Mouse (Mus musculus) monocyte, adult 2 months (primary cell): ENCODE data around the gene Zwilch.
"Not testable (repeated sequence)": the region's sequence is repeated elsewhere in the genome, so short reads cannot be mapped to it uniquely, and the experiment has no call there.

ENCODE experiments used
- DNase-seq, 2 experiments: peaks; one replicate each; pipeline ENCODE4 v3.0.0; 2022; ENCODE audit warnings: low spot score in 2 of 2, low read depth in 1 of 2

The Zwilch gene

DNA sequence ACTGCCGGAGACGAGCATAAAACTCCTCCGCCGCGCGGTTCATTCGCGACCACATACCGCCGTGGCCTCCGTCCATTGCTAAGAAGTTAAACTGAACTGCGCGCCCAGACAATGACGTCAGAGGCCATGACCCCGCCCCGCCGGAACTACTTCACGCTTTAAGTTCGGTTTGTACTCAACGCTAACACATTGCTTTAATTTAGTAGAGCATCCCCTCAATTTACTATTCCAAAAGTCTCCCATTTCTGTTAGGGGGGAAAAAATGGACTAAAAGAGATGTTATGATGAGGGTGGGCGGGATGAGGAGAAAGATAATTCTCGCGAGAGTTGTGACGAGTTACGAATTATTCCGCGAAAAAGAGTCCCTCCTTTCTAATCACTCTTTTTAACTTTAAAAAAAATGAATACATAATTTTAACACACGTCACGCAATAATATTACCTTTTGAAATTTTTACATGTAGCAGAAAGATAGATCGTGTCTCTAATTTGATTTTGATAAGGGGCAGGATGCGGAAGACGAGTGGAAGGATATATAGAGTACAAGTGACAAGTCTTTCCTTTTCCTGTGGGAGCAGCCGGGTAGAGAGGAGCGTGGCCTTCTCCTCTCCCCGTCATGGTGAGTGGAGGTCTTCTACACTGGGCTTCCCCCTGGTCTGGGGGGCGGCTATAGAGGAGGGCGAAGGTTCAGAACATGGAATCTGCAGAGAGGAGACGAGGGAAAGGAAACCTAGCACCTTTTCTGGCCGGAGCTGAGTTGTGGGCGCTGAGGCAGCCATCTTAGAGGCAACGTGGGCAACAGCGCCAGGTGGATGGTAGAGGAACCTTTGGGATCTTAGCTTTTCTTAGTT lies at the start of gene Zwilch, which contains the start of gene Rpl4:
Zwilch (minus strand) TSS at position 289 of the 850 bp plus-strand sequence.
Rpl4 (plus strand) TSS at position 560 of the 850 bp plus-strand sequence.
- peak; percentile 46 to 75 for DNase-seq

DNA sequence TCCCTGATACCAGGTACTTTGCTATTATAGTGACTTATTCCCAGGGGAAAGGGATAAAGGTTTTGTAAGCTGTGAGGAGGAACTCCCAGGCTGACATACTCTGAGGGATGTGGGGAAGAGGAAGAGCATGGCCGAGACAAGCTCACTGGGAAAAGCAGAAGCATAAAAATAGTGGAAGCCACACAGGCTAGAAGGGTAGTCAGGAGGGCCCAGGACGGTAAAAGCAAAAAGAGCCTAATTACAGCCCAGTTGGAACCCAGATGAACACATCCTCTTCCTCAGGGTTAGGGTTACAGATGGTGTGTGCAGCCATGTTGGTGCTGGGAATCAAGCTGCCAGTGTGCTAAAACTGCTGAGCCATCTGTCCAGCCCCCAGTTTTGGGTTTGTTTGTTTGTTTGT lies 49.2 kb upstream of the Zwilch start:
- no peak for DNase-seq

DNA sequence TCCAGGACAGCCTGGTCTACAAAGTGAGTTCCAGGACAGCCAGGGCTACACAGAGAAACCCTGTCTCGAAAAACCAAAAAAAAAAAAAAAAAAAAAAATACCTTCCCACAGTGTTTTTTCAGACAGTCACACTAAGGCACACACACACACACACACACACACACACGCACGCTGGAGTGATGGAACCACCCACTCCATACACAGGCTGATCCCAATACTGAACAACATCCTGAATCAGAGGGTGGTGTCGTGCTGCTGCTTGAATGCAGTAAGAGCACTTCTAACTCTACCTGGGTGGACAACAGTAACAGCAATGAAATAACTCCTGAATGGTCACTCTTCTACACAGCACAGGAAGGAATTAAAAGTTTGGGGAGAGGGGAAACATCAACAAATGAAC lies 48.6 kb upstream of the Zwilch start:
- DNase-seq = no peak

DNA sequence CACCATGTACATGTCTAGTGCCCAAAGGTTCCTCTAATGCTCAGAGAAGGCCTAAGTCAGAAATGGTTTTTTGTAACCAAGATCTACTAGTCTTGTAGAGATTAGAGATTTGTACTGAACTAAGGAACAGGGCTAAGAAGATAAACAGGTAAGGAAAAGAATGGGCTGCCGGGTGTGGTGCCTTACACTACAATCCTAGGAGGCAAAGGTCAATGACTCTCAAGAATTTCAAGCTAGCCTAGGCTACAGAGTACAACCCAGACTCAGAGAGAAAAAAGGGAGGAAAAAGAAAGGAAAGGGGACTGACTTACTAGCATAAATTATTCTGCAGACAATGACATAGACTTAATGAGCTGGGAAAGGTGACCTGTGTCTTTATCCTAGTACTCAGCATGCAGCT lies 47.7 kb upstream of the Zwilch start:
- no peak for DNase-seq

DNA sequence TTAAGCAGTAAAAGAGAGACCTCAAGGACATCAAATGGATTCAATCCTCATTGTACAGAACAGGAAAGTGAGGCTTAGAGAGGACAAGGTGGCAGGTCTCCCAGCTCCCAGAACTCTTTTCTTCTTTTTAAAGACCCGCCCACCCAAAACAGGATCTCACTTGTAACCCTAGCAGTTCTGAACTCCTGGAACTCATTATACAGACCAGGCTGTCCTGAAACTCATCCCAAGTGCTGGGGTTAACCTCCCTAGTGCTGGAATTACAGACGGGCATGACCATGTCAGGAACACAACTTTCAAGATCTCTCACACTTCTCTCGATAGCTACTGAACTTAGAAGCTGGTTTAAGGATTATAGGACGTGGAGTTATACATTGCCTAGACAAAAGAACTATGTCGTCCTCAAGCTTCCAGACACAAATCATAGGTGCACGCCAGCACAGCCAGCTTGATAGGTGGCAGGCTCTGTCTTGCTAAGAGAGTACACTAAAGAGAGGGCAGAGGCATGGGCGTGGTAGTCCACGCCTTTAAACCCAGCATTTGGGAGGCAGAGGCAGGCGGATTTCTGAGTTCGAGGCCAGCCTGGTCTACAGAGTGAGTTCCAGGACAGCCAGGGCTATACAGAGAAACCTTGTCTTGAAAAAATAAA lies 47.0 kb upstream of the Zwilch start:
- no peak for DNase-seq

DNA sequence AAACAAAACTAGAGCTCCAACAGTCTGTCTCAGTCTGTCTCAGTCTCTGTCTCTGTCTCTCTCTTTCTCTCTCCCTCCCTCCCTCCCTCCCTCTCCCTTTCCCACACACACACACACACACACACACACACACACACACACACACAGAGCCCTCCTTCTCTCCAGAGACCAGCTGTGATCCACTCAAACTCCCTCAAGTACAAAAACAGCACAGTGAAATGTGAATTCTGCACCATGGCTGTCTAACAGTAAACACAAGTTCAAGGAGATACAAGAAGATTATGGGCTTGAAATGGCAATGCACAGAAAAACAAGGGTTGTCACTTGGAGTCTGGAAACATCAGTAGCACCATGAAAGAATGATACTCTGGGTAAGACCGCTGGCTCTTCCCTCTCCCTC lies 46.4 kb upstream of the Zwilch start:
- no peak for DNase-seq

DNA sequence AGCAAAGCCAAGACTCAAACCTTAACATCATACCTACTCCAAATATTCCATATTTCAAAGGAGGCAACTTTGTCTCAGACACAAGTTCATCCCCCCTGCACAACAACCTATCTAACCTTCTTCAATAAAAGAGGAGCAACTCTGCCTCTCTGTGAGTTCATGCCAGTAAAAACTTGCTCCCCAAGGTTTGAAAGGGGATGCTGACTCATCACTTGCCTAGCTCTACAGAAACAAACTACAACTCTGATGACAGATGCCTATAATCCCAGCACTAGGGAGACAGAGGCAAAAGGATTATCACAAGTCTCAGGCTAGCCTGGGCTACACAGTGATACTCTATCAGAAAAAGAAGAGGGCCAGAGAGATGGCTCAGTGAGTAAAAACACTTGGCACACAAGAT lies 45.0 kb upstream of the Zwilch start:
- DNase-seq = no peak

DNA sequence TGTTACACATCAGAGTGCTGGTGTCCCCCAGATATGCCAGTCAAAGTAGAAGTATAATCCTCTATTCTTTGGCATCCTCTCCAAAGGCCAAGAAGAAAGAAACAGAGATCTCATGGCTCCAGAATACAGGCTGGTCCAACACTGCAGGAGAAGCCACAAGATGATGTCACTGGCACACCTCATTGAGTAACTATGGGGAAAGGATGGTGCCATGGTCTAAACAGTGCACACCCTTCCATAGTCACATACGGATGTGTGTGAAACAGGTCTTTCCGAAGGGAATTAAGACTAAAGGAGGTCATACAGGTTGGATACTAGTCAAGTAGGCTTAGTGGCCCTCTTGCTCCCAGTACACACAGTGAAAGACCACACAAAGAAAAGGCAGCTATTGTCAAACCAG lies 43.7 kb upstream of the Zwilch start:
- no peak for DNase-seq

DNA sequence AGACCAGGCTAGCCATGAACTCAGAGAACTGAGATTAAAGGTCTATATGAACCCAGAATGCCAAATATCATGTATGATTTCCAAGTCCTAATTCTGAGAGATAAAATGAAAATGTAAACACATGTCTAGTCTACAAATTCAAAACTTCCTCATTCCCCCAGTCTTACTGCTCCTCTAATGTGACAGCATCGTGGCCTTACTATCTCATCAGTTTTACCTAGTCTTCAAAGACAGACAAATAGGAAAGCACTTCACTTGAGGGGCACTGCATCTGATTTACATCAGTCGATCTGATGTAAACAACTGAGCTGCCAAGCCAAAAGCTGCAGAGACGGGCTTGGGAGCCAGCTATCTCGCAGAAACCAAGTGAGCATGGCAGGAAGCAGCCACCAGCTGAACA lies 43.2 kb upstream of the Zwilch start:
- DNase-seq = no peak

DNA sequence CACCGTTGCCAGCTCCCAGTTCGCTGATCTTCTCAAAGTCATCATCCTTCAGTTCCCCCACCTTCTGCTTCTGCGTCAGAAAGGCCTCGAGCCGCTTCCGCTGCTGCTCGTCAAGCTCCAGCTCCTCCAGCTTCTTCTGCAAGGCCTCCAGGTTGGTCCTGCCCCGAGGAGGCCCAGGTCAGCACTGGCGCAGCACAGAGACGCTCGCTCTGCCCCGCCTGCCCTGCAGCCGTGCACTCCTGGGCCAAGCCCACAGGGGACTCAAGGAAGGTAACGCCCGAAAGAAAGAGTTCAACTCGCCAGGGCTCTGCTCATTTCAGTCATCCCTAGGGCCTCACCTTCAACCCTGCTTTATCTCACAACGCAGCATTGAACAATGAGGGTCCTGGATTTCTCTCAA lies 41.5 kb upstream of the Zwilch start:
- DNase-seq = no peak

DNA sequence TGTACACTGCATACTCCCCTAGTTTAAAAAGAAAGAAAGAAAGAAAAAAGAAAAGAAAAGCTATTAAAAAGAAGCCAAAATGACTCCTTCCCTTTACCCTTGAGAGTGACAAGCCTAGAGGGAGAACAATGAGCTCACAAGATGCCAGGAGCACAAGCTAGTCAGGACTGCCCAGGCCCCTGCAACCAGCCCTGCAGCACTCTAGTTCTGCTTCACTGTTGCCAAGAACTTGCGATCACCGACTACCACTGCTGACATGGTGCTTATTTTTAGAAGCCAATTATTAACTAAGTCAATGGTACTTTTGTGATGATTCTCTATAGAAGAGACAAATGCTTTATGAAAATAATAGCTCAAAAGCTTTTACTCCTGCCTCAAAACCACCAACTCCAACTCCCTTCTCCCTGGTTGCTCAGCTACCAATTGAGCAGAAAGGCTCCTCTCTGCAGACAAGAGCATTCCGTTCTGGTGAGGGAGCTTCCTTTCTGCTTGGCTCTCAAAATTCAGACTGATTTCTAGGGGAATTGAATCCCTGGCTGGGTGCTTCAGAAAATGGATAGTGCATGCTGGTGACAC lies 34.7 kb upstream of the Zwilch start:
- no peak for DNase-seq

DNA sequence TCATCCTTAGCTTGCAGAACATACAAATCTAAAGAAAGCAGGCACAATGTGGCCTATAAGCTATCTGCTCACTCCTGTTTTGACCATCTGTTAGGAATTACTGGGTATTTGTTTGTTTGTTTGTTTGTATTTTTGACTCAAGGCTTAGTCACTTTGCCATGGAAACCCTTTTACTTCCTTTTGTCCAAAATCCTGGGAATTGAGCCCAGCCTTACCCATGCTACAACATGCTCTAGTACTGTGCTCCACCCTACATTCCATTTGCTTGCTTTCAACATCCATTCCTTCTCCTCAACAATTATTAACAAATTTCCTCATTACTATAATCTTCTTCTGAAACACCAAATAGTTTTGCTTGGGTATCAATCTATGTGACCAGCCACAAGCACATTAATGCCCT lies 30.0 kb upstream of the Zwilch start:
- no peak for DNase-seq

DNA sequence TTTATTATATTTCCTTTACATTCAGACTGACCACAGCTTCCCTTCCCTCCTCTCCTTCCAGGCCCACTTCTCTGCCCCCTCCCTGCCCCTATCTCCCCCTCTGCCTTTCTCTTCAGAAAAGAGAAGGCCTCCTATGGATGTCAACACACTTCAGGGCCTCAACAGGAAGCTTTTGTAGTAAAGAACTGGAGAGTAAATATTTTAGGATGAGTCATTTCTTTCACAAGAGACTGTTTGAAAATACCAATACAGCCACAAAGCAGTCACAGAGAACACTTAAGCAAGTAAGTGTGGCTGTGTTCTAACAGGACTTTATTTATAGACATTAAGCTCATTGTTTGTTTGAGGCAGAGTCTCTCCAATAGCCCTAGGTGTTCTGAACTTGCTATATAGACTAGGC lies 29.4 kb upstream of the Zwilch start:
- DNase-seq = no peak

DNA sequence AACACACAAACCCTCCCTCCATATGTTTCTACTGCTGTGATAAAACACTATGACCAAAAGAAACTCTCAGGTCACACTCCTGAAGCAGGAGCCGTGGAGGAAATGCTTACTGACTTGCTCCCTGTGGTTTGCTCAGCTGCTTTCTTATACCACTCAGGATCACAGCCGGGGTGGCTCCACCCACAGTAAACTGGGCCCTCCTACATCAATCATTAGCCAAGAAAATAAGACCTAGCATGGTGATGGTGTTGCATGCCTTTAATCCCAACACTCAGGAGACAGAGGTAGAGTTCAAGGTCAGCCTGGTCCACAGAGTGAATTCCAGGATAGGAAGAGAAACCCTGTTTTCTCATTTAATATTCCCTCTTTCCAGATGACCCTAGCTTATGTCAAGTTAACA lies 27.0 kb upstream of the Zwilch start:
- DNase-seq = no peak

DNA sequence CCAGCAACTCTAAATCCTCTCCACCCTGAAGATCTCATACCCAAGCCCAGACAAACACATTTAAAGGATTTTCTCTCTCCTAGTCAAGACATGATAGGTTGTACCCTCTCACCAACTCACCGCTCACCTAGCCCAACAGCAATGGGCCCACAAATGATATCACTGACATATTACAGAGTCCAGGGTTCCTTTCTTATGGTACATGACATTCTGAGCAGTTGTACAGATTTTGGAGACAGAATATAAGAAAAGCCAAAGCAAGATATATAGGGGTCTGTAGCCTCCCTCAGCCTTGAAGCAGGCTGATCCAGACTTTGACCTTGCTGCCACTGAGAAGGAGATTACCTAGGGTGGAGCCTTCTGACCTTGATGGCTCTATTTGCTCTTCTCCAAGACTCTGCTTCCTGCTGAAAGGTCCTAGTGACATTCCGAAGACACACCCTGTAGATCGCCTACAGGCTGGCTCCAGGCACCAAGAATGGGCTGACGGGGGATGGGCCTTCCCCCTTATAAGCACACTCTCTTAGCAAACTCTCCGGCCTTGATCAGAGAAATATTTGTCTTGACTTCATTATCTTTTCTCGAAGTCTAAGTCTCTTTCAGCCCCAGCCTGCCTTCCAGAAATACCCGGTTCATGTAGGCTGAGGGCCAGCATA lies 26.0 kb upstream of the Zwilch start:
- not testable (repeated sequence) for DNase-seq

DNA sequence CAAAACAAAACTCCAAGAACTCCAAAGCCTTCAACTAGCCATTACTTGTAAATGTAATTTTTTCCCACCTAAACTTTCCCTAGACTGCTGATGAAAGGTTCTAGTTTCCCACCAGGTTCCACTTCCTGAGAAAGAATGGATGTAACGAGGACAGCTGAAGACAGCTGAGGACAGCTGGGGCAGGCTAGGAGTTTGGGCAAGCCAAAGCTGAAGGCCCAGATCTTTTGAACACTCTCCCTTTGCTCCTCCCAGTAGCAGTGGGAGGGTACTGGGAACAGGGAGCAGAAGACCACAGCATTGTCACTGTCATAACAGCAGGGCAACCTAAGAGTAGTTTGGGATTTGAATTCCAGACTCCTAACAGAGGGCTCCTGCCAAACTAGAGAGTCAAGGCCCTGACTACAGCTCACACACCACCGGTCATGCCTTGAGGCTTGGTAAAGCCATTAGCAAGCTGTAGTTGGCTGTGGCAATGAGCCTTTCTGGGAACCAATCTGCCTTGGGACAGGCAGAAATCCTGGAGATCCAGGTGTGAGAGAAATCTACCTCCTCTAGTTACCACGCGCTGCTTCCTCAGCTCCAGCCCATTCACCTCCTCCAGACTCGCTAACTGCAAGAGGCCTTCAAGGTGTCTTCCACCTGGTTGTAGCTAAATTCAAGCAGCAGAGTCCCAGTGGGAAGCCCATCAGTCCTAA lies 25.3 kb upstream of the Zwilch start:
- DNase-seq = no peak

DNA sequence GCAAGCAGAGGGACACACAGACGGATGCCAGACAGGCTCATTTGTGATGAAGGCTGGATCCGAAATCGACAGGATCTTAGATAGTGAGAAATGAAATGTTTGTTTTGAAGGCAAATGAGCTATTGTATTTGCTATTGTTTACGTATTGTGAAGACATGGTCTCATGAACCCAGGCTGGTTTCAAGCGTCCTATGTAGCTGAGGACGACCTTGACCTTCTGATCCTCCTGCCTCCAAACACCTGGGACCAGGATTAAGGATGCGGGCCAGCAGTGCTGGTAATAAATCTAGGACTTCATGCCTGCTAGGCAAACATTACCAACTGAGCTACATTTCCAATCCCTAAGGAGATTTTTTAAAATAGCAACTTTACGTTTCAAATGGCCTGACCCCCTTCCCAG lies 24.6 kb upstream of the Zwilch start:
- no peak for DNase-seq

DNA sequence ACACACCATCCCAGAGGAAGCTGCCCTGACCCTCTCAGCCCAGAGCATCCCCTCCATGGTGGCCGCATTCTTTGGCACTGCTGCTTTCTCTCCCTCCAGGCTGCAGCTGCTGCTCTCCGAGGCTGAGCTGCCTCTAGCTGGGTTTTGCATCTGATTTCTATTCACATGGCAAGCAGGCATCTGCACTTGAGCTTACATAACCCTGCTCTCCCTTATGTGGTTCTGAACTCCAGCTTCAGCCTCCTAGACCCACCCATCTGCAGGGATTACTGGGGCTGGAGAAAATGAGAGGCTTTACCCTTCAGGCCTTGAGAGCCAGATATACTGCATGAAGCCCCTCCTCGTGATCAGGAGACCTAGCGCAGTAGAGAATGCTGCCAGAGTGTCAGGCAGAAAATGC lies 22.6 kb upstream of the Zwilch start:
- no peak for DNase-seq

DNA sequence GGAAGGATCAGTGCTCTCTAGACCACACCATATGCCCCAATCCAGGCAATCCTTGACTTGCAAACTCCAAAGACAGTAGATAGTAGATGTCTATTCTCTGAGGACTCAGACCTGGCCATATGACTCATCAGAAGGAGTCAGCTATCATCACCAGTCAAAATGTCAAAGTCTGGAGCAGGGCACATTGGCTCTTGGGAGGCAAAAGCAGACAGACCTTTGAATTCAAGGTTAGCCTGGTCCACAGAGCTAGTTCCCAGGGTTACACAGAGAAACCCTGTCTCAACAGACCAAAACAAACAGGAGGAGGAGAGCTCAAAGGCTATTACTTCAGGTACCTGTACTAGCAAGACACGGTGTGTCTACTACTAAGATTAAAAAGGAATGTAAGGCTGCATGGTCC lies 21.0 kb upstream of the Zwilch start:
- no peak for DNase-seq

DNA sequence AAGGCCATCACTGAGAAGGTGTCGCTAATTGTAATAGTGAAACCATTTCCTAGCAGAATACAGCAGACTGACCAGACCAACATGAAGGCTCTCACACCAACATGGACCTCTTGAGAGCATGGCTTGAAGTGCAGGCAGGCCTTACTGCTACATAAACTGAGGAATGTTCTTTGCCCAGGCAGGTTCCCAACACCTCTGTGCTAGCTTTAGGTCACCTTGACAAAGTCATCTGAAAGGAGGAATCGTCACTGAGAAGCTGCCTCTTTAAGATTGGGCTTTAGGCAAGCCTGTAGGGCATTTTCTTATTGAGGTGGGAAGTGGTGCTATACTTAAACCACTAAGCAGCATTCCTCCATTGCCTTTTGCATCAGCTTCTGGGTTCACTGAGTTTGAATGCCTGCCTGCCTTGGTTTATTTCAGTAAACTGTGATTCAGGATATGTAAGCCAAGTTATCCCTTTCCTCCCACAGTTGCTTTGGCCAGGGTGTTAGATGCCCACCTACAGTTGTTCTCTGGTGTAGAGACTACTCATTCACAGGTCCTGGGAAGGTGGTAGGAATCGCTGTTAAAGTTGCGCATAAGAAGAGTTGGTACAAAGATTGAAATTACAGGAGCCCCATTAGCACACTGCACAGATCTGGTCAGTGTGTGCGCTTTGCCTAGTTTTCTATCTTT lies 11.4 kb upstream of the Zwilch start:
- no peak for DNase-seq

DNA sequence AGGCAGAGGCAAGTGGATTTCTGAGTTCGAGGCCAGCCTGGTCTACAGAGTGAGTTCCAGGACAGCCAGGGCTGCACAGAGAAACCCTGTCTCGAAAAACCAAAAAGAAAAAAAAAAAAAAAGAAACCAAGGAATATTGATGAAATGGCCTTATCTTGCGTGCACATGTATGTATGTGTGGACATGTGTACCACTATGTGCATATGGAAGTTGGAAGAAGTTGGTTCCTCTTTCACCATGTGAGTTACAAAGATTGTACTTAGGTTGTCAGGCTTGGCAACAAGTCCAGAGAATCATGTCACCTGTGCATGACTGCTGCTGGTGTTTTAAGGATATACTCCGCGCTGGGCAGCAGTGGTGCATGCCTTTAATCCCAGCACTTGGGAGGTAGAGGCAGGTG lies 10.4 kb upstream of the Zwilch start:
- not testable (repeated sequence) for DNase-seq
